Mouse (Mus musculus) common myeloid progenitor, adult 5-6 weeks (primary cell): ENCODE measurements around the gene Acap2. TPM values are rescaled to one million over a fixed set of nuclear protein-coding genes. Genes with fewer than 3 reads are reported as not detected.
A peak's percentile ranks its signal among the peaks of the same experiment; 100 is the strongest.

ENCODE experiments used
- ATAC-seq: replicated peaks from 2 replicates; pipeline ENCODE4 v1.8.0; 2016; ENCODE audit warnings: low read depth, mild to moderate bottlenecking, moderate TSS enrichment, inconsistent platforms; ENCODE audit not compliant: poor library complexity, severe bottlenecking
- total RNA-seq: library from RNA; stranded (forward); fragments of 200-1000, 187-1606 nt; gene quantifications from 2 replicates; pipeline ENCODE4 v1.2.3, GENCODE M21; 2017

Acap2 gene
- total RNA-seq, 1 experiment from 2014 or later, result 36.3 TPM

DNA sequence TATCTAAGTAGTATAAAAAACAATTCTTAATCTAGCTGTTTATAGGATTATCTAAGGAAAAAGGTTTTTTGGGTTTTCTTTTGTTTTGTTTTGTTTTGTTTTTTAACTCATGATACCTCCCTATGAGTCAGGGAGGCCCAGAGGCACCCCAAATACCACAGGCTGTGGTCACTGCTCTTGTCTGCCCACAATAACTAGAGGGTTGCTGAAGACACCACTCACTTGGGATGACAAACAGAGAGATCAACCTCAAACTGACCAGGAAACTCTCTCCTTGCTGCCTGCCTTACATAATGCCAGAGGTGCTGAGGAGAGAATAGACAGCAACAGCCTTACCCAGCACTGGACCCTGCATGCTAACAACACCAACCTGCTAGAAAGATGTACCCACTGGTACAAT lies 87.4 kb downstream of the Acap2 start:
- ATAC-seq, result no peak

DNA sequence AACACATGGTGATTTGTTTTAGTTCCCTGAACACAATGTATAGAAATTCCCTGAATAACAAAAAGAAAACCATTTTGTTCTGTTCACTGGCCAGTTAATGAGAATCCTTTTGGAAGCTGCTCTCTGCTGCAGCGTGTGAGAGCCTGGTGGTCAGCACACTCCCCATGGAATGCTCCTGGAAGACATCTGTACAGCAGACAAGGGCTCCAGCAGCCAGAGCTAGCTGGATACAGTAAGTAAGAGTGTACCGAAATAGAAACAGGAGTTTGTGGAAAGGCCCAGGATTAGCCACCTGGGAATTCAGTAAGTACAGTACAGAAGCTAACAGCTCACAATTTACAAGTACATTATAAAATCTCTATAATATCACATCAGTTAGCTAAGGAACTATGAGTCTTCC lies 99.7 kb downstream of the Acap2 start:
- no peak for ATAC-seq

DNA sequence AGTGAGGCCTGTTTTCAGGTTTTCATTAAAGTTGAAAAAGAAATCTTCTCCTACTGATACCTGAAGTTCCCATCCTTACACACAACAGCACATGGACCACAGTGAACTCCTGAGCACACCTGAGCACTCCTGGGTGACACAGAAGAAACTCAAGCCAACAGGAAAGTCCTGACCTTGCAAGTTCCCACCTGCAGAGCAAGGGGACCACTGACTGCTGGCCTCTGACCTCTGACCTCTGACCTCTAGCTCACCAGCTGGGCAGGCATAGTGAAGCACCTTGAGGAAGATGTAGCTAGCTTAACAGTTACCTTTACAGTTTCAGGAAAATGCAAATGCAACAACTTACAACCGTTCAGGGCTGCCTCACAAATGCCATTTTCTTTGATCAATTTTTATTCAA lies 101.1 kb downstream of the Acap2 start:
- no peak for ATAC-seq

DNA sequence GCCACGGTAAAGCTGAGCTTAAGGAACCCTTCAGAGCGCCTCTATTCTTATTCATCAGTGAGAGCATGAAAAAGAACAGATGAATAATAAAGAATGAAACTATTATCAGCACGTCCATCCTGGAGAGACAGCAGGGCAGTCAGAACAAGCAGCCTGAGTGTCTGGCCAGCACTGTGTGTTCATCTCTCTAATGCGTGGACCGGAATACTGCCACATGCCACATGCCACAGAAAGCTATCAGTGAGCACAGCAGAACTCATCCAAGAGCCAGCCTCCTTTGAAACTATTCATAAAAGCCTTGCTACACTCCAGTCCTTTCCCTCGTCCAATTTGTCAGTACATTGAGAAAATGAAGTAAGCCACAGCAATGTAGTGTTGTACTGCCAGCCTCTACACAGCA lies 107.0 kb downstream of the Acap2 start:
- ATAC-seq, result no peak

DNA sequence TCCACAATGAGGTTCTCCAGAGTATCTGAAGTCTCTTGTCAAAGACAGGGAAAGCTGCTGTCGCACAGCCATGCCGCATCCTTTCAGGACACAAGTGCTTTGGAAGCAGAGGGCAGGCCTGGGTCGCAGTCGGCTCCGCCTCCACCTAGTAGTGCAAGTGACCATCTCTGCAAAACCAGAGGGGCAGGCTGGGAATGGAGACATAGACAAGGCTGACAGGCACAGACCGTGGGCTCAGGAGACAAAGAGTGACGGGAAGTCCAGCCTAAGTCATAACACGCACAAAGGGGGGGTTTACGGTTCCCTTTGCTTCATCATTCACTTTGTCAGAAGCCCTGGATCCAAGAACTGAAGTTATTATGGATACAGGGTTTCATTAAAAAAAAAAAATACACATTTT lies 107.9 kb downstream of the Acap2 start:
- no peak for ATAC-seq

DNA sequence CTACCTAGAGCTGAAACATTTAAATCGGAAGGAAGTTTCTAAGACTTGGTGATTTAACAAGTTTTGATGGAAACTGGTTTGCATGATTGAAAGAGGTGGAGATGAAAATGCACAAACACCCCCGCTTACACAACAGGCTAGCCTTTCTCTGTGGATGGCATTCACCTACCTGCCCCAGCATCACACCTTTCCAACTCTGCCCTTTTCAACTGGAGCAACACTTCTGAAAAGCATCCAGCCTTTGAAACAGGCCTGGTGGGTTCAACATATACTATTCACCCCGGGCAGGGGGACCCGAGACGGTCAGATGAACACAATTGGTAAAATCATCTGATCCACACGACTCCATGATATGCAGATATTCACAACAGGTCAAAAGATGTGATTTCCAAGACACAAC lies 119.2 kb downstream of the Acap2 start:
- no peak for ATAC-seq

DNA sequence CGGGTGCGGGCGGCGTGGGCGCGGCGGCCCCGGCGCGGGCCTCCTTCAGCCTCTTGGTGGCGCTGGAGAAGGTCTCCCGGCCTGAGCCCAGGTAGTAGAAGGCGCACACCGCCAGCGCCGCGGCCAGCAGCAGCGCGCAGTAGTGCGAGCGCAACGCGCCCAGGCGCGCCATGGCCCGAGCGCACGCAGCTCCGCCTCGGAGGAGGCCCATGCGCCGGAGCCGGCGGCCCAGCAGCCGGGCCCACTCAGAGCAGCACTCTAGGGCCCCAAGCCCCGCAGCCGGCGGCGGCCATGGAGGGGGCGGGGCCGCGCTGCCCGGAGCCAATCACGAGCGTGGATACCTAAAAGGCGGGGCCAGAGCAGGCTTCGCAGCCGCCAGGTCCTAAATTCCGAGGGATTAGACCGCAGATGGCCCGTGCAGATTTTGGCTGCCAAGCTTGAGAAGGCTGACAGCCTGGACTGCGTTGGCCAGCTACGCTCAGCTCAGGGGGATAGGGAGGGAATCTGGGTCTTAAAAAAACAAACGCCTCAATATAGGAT lies 119.8 kb downstream of the Acap2 start, which contains the start of gene Xxylt1:
Gene Xxylt1 (minus strand): TSS at position 308 of the 540 bp plus-strand sequence.
- peak; percentile 96 for ATAC-seq

DNA sequence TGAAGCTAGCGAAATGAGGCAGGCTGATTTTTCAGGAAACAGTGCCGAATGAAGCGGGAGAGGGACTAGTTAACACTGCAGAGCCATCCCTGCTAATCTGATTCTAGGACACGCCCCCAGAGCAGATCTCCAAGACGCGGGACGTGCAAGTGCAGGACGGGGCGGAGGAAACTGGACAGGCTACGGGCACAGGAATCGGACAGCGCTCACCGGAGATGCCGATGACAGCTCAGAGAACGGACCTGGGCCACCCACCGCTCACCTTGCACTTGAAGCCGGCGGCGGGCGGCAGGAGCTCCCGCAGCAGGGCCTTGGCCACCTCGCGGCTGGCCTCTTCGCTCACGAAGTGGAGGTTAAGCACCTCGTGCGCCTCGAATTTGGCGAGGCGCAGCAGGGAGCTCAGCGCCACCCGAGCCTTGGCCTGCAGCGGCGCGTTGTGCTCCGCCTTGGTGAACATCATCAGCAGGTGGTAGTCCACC lies 120.4 kb downstream of the Acap2 start:
- ATAC-seq, result peak; percentile 48

DNA sequence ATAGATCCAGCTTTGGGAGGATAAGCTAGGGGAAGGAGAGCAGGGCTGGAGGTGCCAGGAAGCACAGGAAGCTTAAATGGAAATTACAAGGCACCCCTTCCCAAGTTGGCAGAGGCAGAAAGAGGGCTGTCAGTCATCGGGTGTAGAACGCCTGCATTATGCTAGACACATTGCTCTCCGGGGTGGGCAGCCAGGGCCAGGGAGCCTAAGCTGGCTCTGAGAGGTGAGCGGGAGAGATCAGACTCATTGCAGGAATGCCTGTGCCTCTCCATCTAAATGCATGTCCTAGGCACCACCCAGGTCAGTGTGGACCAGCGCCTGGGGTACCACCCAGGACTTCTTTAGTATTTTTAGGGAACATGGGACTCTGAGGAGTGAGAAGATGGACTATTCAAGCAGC lies 123.6 kb downstream of the Acap2 start:
- no peak for ATAC-seq

DNA sequence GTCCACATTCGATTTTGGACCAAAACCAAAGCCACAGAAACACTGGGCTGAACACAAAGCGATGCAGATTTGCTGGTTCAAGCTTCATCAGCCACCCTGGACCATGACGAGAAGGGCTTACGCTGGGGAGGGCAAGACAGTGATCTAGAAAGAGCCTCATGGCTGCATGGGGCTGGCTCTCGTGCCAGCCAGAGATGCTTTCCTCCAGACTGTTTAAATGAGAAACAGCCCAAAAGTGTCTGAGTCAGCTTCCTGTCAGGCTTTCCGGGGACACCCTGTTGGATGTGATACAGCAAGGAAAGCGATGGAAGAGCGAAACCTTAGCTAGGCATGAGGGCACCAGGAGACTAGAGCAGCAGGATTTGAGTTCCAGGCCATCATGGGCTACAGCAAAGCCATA lies 124.6 kb downstream of the Acap2 start:
- ATAC-seq, result no peak

DNA sequence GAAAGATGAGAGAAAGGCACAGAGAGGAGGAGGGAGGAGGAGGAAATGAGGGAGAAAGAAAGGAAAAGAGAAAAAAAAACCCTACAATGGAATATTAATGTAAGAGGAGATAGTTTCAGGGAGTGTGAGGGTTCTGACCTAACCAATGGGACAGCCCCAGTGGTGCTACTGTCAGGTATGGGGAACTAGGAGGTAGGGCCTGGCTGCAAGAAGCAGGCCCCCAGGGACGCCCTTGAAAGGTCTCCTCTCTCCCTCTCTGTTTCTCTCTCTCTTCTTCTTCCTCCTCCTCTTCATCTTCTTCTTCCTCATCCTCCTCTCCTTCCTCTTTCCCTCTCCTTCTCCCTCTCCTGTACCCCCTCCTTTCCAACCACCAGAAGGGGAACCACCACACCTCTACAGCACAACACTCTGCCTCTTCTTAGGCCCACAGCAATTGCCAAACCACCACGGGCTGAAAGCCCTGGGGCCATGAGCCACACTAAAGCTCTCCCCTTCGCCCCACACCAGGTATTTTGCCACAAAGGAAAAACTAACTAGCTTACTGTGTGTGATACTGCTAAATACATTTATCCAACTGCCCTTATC lies 126.6 kb downstream of the Acap2 start:
- no peak for ATAC-seq

DNA sequence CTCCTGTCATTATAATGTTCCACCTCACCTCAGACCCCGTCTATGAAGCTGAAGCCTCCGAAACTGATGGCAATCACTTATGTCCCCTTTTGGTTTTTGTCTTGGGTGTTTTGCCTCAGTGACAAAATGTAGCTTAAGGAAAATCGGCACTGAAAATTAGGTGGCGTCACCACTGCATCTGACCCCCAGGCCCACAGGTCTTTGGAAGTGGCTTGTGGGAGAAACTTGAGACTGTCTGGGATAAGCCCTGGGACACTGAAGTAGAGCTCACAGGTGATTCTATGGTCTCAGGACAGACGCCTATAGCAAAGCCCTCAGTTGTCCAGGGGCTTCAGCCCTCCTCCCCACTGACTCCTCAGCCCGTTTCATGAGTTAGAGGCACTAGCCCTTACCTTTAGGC lies 129.3 kb downstream of the Acap2 start:
- ATAC-seq, result no peak

DNA sequence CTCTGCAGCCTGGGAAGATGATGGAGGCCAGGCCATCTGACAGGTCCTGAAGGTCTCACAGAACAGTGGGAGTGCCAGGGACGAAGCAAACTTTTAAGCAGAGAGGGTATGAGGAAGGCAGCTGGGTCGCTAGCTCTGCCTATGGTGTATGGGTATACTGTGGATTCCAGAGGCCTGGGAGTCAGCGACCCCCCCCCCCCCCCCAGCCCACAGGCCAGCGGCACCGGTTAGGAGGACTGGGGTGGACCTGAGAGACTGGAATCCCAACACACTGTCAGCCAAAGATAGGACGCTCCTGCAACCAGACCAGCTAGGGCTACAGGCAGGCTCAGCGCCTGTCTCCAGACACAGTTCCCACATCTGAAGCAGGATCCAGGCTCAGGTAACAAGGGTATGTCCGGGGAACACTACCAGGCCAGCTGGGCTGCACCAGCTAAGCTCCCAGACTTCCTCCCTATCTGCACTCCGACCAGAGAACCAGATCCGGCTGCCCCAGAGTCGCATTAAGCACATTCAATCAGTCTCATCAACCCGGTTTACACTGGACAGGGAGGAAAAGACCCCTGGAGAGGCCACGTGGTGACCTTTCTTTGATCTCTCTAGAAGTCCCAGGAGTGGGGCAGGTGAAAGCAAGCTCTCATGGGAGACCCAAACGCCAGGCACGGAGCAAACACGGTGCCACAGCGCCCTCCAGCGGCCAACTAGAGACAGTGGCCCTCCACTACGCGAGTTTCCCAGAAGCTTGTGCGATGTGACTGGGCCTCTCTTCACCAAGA lies 130.5 kb downstream of the Acap2 start:
- ATAC-seq, result peak; percentile 69

DNA sequence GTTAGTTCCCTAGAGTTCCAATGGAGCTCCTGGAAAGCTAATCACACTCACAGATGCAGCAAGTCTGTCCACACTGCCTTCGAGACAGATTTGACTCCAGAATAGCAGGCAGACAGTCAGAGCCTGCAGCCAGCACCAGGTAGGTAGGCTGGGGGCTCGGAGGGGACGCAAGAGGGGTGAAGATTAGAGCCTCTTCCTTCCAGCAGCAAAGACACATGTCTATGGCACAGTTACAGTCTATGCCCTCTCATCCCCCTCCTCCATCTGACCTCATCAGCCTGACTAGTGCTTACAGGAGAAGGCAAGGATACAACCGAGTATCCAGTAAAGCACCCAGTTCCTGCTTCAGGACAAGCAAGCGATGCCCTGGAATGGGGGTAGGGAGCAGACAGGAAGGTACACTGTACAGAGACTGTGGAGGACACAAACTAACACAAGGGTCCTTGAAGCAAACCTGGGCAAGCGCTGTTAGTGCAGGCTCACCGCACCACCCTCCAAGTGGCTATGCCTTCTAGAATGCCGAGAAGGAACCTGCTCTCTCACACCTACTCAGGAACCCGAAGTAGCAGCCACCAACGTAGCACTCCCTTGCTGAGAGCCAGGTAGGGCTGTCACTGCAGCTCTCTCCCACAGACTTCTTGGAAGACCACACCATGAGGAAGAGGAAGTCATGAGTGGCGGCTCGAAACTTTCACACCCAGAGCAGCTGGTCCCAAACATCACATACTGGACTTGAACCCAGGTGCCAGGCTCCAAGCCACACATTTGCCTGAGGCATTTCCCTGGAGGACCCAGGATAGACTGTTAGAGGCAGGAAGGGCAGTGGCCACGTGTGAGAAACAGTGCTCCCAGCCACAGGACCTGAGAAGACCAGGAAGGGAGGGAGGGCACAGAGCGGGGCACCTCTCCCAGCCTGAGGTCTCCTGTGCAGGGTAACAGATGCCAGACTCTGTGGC lies 131.6 kb downstream of the Acap2 start:
- ATAC-seq, result no peak

DNA sequence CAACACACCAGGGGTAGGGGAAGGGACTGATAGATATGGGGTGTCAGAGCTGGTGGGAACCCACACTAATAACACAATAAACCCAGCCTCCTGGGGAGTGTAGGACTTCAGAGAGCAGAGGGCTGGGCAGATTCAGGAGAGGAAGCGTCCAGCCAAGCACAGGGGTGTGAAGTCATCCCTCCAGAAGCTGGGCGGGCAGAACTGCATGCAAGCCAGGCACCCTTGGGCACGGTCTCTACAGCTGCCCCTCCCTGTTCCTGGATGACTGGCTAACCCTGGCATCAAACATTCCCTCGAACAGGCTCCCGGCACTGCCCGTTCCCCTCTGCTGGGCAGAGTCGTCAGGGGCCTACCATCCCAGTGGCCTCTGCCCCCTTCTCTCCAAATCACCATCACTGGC lies 132.8 kb downstream of the Acap2 start:
- ATAC-seq, result no peak

DNA sequence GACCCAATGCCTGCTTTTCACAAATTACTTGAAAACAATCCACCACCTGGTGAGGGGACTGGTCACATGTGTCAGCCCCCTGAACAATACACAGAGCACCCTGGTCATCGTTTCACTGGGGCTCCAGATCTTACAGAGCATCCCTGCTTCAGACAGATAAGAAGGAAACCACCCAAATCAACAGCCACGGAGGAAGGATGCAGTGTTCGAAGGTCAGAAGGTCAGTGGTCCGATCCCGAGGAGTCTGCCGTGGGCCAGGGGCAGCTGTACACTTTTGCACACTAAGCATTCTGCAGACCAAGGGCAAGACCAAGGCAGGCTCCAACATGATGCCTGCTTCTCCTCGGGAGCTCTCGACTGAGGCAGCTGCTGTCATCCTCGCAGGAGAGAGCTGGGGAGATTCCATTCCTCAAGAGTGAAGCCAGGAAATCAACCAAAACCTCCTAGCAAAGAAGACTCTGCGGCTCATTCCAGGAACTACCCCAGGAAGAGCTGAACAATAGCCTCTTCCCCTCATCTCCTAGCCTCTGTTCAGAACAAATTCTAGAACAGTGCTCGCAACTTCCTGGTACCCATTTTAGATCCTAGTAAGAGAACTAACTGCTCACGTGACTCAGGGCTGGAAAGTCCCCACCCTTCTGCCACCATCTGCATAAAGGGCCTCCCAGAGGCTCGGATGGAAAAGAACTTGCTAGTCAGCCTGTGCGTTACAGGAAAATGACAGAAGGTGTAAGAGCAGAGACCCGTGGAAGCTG lies 134.5 kb downstream of the Acap2 start:
- peak; percentile 56 for ATAC-seq

DNA sequence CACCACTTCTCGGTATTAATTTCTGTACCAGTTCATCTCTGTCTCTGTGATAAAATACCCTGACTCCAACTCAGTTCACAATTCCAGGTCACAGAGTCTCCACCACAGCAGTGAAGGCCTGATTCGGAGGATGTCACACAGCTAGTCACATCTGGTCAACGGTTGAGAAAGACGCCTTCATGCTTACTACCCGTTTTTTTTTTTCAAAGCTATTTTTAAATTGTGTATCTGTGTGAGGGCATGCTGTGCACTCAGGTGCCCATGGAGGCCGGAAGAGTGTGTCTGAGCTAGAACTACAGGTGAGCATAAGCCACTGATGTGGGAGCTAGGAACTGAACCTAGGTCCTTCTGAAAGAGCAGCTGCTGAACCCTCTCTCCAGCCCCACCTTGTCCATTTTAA lies 136.3 kb downstream of the Acap2 start:
- no peak for ATAC-seq

DNA sequence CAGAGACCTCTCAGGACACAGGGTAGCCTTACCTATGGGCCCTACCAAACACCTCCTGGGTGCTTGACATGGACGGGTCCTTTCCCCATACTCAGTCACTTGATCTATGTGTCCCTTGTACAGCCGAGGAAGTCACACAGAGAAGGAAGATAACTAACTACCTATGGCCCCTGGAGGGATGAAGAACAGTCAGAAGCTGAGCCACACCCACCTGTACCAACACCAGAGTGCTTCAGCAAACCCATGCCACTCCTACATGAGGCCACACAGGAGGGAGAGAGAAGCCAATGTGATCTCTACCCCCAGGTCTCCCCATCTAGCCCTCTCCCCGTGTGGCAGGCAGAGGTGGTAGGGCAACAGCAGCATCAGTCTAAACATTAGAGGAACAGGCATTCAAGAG lies 138.1 kb downstream of the Acap2 start:
- ATAC-seq, result no peak

DNA sequence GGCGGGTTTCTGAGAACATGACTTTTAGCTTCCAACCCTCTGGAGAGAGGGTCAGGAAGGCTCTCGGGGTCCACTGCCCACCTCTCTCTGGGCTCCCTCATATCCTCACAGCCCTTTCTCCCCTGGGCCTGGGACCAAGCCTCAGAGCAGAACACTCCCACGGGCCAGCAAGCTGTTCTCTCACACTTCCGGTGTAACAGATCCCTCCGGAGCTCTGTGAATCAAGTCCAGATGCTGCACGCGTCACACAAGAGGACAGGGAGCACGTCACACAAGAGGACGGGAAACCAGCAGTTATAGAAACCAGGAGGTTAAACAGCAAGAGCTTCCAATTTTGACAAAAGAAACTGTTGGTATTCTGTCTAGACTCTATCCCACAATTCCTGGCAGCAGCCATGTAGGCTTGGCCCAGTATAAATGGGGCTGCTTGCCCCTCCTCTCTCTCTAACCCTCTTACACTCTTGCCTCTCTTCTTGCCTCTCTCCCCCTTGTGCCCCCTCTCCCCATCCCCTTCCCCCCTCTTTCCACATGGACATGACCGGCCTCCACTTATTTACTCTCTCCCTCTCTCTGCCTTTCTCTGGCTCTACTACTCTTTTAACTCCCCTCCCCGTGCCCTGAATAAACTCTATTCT lies 139.7 kb downstream of the Acap2 start:
- no peak for ATAC-seq
